Mouse (Mus musculus): ENCODE results near the gene Dnajc16.
A peak's percentile ranks its signal among the peaks of the same experiment; 100 is the strongest.

Dnajc16 gene

GRCm38 (mm10) chr4:141790524-141790990 is at the start of gene Dnajc16:
Gene Dnajc16 (minus strand): TSS chr4:141790931.
- DNase-seq, result peak; percentile 99

GRCm38 (mm10) chr4:141834536-141835095 is 43.9 kb upstream of the Dnajc16 start:
- DNase-seq, result no peak

GRCm38 (mm10) chr4:141833911-141834310 is 43.2 kb upstream of the Dnajc16 start:
- DNase-seq, result no peak

GRCm38 (mm10) chr4:141831361-141831760 is 40.6 kb upstream of the Dnajc16 start:
- no peak for DNase-seq

- no peak for DNase-seq
These were observed 39.6 kb upstream of the Dnajc16 start for GRCm38 (mm10) chr4:141830381-141830780.

GRCm38 (mm10) chr4:141828177-141828576 is 37.4 kb upstream of the Dnajc16 start:
- no peak for DNase-seq

GRCm38 (mm10) chr4:141827401-141827800 is 36.7 kb upstream of the Dnajc16 start:
- DNase-seq, result no peak

- no peak for DNase-seq
These were observed 35.3 kb upstream of the Dnajc16 start, which contains the start of gene Cela2a for GRCm38 (mm10) chr4:141826060-141826459. Gene Cela2a (minus strand): TSS chr4:141826160.

- no peak for DNase-seq
These were observed 32.2 kb upstream of the Dnajc16 start for GRCm38 (mm10) chr4:141822979-141823378.

- DNase-seq, result peak; percentile 21
These were observed 31.4 kb upstream of the Dnajc16 start for GRCm38 (mm10) chr4:141822089-141822488.

GRCm38 (mm10) chr4:141821178-141821577 is 30.4 kb upstream of the Dnajc16 start:
- DNase-seq, result no peak

GRCm38 (mm10) chr4:141819316-141819715 is 28.6 kb upstream of the Dnajc16 start:
- no peak for DNase-seq

- no peak for DNase-seq
These were observed 28.1 kb upstream of the Dnajc16 start for GRCm38 (mm10) chr4:141818861-141819260.

GRCm38 (mm10) chr4:141817706-141818105 is 27.0 kb upstream of the Dnajc16 start:
- DNase-seq, result no peak

- no peak for DNase-seq
These were observed 26.3 kb upstream of the Dnajc16 start for GRCm38 (mm10) chr4:141816776-141817655.

GRCm38 (mm10) chr4:141816267-141816666 is 25.5 kb upstream of the Dnajc16 start:
- DNase-seq, result no peak

GRCm38 (mm10) chr4:141811375-141811774 is 20.6 kb upstream of the Dnajc16 start:
- DNase-seq, result no peak

- no peak for DNase-seq
These were observed 20.2 kb upstream of the Dnajc16 start for GRCm38 (mm10) chr4:141810975-141811374.

- DNase-seq, result no peak
These were observed 19.2 kb upstream of the Dnajc16 start for GRCm38 (mm10) chr4:141809850-141810464.

GRCm38 (mm10) chr4:141805886-141806285 is 15.2 kb upstream of the Dnajc16 start:
- DNase-seq, result no peak

- DNase-seq, result no peak
These were observed 13.4 kb upstream of the Dnajc16 start for GRCm38 (mm10) chr4:141804105-141804504.

GRCm38 (mm10) chr4:141797545-141797944 is 6.8 kb upstream of the Dnajc16 start:
- DNase-seq, result no peak

- DNase-seq, result no peak
These were observed 6.2 kb upstream of the Dnajc16 start for GRCm38 (mm10) chr4:141796954-141797353.

- DNase-seq, result peak; percentile 40
These were observed 5.6 kb upstream of the Dnajc16 start for GRCm38 (mm10) chr4:141796356-141796755.

All from kidney, adult 9 months (tissue).